Mouse (Mus musculus) 3T3-L1 (cell line): ENCODE data around the gene Fbxw10.
A peak's percentile ranks its signal among the peaks of the same experiment; 100 is the strongest.

Source experiments
- DNase-seq: peaks from one replicate; pipeline ENCODE4 v3.0.0-alpha.2; 2015; ENCODE audit warnings: low read depth, low spot score

Gene Fbxw10

DNA sequence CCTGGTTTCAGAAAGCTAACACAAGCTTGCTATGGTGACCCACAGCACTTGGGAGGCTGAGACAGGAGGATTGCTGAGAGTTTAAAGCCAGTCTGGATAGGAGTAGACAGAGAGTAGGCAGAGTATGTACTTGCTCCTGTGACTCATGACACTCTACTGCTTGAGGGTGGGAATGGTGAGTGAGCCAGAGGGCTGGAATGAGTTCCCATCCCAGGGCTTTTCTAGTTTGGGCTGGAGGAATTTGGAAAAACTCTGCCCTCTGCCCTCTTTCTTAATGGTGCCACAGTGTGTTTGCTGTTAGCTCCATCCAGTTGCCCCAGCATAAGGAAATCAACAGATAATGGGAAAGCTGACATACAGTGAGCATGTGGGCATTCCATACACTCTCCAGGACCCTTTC, 15.0 kb upstream of the Fbxw10 start:
- DNase-seq: peak; percentile 66

DNA sequence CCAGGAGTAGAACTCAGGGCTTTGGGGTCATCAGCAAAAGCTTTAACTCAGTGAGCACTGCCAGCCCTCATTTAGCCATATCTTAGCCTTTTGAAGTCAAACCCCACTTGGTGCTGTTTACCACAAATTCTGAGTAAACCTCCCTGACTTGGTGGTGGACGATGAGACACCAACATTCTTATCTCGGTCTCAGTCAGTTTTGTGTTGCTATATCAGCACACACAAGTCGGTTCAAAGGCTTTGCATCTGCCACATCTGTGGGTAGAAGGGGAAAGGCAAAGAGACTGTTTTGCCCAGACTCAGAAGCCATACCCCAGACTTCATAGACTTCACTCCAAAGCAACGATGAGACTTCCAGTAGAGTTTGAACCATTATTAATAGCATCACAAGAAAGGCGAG, 2.3 kb upstream of the Fbxw10 start:
- no peak for DNase-seq

DNA sequence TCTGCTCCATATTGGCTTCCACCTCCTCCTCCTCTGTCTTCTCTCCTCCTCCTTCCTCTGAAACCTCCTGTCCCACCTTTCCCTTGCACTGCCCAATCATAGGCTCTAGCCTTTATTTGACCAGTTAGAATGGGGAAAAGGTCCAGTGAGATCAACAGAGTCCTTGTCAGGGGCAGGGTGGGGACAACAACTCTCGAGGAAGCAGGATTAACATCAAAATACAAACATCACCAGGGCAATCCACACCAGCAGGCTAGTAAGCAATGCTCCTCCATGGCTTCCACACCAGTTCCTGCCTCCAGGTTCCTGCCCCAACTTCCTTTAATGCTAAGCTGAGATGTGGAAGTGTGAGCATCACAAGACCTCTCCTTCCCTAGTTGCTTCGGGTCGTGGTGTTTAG, 1.1 kb upstream of the Fbxw10 start:
- DNase-seq: no peak

DNA sequence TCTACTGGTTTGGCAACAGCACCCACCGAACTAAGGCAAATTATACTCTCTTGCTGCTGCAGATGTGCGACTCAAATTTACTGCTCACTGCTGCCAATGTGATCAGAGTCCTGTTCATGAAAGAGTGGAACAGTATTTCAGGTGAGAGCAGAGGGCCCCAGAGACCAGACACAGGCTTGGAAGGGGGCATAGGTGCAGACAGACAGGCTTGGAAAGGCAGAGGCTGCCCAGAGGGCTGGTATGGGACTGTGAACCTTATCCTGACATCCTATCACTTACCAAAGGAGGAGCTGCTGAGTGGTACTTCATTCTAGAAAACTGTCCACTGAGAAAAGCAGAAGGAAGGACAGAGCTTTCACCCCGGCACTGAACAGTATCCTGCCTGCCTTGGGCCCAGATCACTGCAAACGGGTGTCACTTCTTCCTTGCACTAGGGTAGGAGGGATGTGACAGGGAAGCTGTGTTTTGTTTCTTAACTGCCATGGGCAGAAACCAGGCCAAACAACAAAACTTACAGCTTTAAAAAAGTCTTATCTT, 854 bp downstream of the Fbxw10 start:
- no peak for DNase-seq

DNA sequence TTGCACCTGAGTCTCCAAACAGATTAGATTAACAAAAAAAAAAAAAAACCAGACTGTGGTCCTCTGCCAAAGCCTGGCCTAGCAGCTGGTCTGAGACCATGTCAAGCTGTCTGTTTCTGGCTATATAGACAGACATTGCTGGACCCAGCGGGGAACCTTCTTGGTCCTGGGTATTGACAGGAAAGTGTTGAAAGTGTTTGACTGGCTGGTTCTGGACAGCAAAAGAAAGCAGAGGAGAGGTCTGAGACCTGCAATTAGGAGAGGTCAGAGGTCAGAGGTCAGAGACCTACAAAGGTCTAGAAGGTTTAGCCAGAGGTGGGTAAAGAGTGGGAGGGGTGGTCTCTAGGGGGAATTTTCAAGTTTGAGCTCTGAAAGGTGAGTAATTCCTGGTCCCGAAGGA, 1.4 kb downstream of the Fbxw10 start:
- no peak for DNase-seq

DNA sequence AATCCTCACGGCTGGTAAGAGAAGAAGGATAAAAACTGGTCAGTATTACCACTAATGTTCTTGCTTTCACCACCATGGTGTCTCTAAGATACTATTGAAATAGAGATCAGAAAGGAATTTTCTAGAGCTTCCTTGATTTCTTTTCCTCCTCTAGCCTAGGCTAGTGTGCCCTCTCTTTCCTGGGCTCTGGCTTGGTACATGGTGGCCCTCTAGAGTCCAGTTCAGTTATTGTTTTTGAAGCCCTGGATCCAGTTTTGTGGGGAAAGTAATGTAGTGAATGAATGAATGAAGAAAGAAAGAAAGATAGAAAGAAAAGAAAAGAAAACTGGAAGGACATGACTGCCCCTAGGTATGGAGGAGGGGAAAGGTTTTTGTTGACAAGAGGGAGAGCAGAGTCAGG, 4.3 kb downstream of the Fbxw10 start:
- peak; percentile 66 for DNase-seq

DNA sequence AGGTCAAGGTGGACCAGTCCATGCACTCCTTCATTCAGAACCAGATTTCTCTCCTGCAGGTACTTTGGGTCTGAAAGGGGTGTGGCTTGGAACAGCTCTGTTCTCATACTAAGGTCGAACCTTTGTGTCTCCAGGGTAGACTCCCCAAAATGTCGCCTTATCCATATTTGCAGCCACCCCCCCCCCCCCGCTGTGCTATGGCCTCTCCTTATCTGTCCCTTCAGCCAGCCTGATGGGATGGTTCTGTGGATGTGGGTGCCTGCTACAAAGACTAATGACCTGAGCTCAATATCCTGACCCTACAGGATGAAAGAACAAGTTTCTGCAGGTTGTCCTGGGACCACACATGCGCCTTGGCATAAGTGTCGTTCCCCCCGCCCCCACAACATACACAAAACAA, 6.5 kb downstream of the Fbxw10 start:
- no peak for DNase-seq

DNA sequence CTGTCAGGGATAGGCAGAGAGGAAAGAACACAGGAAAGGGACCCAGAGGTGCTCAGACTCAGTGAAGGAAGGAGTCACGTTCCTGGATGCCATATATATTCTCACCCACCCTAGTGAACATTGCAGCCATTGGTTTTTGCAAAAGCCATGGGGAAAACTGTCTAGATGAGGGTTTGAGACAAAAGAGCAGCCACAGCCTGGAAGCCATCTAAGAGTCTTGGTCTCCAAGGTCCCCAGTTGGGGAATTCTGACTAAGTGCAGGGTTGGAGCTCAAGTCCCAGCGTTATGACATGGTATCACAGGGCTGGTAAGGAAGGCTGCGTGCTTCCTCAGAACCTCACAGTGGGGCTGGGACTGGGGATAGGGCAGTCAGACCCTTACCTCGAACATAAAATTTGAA, 18.7 kb downstream of the Fbxw10 start:
- DNase-seq: no peak

DNA sequence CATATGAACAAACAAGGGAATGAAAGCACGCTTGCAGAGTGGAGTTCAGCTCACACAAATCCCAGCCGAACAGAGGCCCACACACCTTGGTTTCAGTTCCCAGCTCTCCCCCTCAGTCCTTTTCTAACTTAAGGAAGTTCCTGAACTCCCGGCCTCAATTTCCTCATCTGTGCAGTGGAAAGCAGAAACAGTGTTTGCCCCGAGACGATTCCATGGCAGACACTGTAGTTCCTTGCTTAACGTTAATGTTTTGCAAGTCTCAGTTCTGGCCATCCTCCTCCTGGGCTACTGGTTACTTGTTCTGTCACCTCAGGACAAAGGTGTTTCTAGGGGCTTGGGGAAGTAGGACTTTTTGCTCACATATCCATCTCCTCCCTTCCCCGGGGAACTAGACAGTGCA, 19.8 kb downstream of the Fbxw10 start:
- no peak for DNase-seq

DNA sequence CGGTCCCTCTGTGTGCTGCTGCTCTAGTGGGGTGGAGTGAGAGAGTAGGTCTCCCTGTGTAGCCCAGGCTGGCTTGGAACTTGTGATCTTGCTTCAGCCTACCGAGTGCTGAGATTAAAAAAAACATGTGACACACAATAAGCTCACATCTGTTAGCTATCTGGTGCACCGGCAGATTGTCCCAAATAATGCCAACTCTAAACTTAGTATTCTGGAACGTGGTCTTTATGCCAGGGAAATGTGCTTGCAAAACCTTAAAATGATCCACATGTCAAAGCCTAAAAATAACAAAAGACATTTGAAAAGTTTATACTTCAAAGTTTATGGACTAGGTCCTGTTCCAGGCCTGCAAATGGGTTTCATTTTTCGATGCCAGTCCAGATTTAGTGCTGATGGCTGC, 22.3 kb downstream of the Fbxw10 start:
- no peak for DNase-seq

DNA sequence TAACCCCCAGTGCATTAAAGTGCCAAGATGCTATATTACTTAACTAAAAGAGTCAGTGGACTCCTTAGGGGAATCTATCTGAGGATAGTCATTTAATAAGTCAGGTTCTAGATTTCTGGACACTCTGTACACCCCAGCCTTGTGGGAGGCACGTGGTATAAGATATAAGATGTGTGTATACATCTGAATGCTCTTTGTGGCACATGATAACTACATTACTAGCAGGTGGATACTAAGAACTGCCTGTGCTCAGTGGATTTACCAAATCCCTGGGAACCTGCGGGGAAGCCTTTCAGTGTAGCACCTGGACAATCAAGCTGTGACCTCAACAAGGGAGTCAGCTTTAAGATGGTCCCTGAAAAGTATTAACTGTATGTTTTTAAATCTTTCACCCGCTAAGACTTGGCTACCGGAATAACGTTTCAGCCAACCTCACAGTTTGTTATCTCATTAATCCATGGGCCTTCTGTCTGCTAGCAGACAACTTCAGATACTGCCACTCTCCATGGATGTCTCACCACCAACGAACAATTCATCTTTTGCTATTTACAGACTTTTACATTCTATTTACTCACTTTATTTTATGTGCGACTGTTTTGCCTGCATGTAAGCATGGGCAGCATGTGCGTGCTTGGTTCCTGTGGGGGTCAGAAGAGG, 23.0 kb downstream of the Fbxw10 start:
- DNase-seq: no peak

DNA sequence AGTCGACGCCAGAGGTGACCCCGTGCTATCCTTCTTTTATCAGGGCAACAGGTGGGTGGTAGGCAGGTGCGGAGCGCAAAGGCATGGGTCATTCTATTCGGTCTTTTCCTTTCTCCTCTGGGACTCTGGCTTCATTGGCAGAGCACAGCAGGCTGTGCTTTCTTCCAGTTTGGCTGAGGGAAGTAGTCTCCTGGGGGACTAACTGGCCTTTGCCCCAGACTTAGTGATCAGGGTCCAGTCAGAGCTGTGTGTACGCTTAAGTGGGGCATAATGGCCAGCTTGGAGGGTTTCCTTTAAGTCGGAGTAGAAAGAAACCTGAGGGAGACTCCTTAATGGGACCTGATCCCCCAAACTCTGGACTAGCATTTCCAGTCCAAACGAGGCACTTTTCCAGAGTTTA, 26.6 kb downstream of the Fbxw10 start:
- no peak for DNase-seq

DNA sequence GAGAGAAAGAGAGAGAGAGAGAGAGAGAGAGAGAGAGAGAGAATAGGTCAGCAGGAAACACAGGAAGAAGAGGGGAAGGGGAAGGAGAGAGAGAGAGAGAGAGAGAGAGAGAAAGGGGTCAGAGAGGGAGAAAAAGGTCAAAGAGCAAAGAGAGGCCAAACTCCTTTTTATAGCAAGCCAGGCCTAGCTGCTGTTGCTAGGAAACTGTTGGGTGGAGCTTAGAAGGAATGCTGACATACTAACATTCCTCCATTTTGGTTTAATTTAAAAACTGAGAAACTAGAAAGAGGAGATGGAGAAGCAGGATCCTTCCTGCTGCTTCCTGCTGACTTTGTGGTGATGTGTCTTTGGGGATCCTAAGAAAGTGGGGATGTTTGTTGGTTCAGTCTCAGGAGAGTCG, 28.8 kb downstream of the Fbxw10 start:
- DNase-seq: peak; percentile 45

DNA sequence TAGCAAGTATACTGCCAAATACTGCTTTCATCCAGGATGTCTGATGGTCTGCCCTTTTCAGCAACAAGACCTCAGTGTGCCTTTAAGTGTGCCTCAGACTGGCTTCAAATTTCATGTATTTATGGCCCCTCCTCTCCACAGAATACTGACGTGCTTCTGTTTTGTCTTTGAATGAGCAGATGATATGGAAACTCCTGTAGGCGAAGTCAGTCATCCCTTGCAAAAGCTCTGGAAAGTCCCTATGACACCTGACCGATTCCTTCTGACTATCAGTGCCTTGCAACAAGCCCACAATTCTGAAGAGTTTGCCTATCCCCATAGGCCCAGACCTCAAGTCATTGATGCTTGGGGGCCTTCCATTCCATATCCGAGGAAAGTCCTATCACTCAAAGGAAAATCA, 29.6 kb downstream of the Fbxw10 start:
- DNase-seq: no peak

DNA sequence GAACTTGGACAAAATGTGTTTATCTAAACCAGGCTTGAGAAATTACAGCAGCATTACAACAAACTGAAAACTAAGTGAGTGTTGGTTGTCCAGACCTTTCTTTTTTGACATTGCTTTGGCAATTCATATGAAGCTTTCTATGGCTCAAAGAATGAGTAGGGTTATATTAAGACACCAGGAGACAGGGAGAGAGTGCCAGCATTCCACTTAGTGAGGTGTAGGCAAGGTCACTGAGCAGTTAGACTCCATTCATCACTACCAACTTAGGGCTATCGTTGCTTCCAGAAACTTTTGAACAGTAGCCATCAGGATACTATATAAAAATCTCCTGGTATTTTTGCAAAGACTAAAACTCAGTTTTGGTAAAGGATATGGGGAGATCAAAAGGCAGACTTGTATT, 30.5 kb downstream of the Fbxw10 start:
- no peak for DNase-seq

DNA sequence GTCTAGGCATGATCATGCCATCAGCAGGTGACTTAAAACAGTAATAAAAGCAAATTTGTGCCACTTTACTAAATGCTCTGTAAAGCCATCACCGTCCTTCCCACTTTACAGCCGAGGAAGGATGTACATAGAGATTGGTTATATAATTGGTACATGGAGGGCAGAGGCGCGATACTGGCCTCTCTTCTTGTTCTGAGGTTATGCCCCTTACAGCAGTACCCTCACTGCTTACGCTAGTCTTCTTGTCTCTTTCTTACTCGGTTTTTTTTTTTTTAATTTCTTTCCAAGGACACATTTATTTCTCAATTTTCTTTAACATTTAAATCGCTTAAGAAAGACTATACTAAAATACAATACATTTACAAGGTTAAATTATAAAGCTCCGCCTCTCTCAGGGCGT, 31.9 kb downstream of the Fbxw10 start:
- no peak for DNase-seq

DNA sequence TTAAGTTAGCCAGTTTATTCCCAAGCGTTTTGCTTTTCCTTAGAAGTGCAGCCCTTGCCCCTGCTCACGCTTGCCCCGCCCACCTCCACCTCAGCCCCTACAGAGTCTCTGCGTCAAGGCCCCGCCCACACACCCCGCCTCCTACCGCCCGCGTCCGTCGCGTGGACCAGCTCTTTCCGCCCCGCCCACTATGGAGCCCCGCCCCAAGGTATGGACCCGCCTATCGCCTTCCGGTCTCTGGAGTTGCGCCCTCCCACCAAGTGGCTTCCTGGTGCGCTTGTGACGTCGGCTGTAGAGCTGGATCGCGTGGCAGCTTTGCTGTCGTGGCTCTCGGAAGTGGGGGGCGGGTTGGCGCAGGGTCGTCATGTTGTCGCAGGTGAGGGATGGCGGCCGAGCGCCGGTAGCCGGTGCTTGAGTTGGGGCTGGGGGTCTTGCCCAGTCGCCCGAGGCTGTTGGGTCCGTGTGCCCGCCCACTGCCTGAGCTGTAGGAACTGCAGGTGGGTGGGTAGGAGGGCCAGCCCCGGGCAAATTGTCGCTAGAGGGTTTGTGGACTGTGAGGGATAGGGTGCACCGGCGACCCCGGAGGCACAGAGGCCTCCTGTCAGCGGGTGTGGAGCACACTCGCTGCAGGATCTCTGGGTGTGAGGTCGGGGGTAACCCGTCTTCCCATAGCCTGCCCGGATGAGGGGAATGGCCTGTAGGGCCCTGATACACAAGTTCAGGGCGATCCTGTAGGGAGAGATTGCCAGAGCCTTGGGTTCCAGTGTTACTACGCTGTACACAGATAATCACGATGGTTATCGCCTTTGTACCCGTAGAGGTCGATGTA, 32.6 kb downstream of the Fbxw10 start, which contains the start of gene Tvp23b:
Gene Tvp23b, plus strand, starts transcription at position 236 of the 829 bp plus-strand sequence.
- peak; percentile 97 for DNase-seq

DNA sequence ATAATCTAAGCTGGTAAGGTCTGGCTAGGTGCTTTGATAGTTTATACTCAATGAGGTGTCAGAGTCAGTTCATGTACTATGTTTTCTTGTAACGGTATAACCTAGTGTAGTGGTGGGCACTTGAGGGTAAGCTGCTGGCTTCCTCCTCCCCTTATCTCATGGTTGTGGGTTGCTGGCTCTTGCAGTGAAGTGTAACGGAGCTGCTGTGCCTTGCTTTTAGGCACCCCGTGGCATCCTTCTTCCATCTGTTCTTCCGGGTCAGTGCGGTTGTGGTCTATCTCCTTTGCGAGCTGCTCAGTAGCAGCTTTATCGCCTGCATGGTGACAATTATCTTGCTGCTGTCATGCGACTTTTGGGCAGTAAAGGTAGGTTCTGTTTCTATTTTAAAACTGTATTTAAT, 36.5 kb downstream of the Fbxw10 start:
- no peak for DNase-seq

DNA sequence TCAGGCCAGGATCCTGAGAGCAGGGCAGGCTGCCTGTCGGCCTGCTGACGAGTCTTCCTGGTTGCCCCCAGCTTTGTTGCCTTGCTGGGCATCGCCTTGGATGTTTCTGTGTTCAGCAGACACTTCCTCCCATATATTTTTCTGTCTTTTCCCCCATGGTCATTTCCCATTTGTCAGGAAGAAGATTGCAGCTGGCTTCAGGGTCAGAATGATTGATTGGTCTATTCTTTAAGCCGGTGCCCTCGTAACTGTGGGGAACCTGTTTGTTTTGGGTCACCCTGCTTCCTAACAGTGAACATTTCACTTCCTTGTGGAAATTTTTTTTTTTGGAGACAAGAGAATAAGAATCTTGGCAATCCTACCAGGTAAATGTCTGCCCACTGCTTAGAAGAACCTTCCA, 38.5 kb downstream of the Fbxw10 start:
- no peak for DNase-seq

DNA sequence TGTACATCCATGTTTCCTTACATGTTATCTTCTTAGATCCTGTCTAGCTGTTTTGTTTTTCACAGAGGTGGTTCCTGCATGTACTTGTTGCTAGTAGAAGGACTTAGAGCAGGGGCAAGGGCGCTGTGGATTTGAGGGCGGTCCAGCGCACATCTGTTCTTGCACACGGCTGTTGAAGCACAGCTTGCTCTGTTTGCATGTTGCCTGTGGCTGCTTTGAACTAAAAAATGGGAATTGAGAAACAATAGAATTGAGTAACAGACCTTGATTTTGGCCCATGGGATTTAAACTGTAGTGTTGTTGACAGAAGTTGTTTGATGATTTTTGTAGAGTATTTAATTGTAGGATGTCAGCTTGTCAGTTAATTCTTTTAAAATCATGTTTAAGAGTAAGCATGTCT, 43.9 kb downstream of the Fbxw10 start:
- no peak for DNase-seq

DNA sequence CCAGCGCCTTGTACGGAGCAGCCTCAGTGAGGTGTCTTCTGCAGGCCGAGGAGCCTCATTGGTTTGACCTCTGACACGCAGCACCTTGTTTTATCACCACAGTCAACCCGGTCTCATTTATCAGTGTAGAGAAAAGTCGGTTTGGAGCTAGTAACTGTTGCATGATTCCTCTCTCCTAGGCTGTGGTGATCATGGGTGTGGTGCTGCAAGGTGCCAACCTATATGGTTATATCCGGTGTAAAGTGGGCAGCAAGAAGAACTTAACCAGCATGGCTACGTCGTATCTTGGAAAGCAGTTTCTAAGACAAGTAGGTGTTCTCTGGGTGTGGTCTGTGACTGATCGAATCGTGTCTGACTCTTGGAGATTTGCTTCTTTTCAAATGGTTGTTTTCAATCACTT, 44.9 kb downstream of the Fbxw10 start:
- no peak for DNase-seq

DNA sequence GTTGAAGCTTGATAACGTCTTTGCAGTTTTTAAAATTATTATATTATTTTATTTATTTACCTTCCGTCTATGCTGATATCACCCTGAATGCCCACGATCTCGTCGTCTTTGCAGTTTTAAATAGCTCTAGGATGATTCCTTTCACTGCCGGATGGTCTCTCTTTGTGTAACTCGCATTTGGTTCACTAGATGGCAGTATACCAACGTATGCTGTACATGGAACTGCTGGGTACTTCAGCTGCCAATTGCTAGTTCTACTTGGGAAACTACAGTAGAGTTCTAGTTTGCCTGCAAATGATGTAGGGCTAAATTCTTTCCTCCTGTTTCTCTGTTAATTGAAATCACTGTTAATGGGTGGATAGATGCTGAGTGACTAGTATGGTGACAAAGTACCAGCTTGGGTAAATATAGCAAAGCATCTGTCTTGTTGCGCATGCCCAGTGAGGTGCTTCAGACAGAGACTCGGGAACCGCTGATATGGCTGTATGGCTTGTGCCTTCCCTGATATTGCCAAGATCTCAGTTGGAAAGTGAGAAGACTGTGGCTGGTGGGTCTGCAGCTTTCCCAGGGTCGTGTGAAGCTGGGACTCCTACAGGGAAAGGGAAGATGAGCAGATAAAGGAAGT, 54.9 kb downstream of the Fbxw10 start:
- peak; percentile 93 for DNase-seq
